Mouse (Mus musculus) stomach, embryonic 16.5 days (tissue): ENCODE measurements around the gene Kndc1. TPM values are rescaled to one million over a fixed set of nuclear protein-coding genes. Genes with fewer than 3 reads are reported as not detected.

Experiments used
- ATAC-seq: fragments of 200-750 bp; cut with Nextera tagmentation; 2 replicates; pipeline ENCODE4 v1.8.0; 2017; ENCODE audit warnings: moderate number of reproducible peaks, moderate TSS enrichment; ENCODE audit not compliant: insufficient read depth, low FRiP score
- H3K27ac ChIP-seq: fragments of 300-500 bp; sonication (generic); 2 replicates; pipeline ENCODE4 v1.5.1; 2014; ENCODE audit warnings: low read length
- H3K27me3 ChIP-seq: fragments of 300-500 bp; sonication (generic); 2 replicates; pipeline ENCODE4 v1.6.1; 2014; ENCODE audit warnings: low read length, control low read depth, mixed read lengths; ENCODE audit not compliant: control insufficient read depth, insufficient read depth
- H3K36me3 ChIP-seq: fragments of 300-500 bp; sonication (generic); 2 replicates; pipeline ENCODE4 v1.6.1; 2014; ENCODE audit warnings: low read length; ENCODE audit not compliant: control insufficient read depth, insufficient read depth
- H3K4me1 ChIP-seq: fragments of 300-500 bp; sonication (generic); 2 replicates; pipeline ENCODE4 v1.6.1; 2014; ENCODE audit warnings: low read length, control low read depth, mixed read lengths; ENCODE audit not compliant: control insufficient read depth, insufficient read depth
- H3K4me2 ChIP-seq: fragments of 300-500 bp; sonication (generic); 2 replicates; pipeline ENCODE4 v1.6.1; 2014; ENCODE audit warnings: low read depth, low read length, mixed read lengths
- H3K4me3 ChIP-seq: fragments of 300-500 bp; sonication (generic); replicated peaks from 2 replicates; pipeline ENCODE4 v1.5.1; 2014; ENCODE audit warnings: mild to moderate bottlenecking, low read length
- H3K9ac ChIP-seq: fragments of 300-500 bp; sonication (generic); 2 replicates; pipeline ENCODE4 v1.6.1; 2014; ENCODE audit warnings: low read length
- H3K9me3 ChIP-seq: fragments of 300-500 bp; sonication (generic); replicated peaks from 2 replicates; pipeline ENCODE4 v1.6.1; 2016; ENCODE audit warnings: low read length, control low read depth; ENCODE audit not compliant: control insufficient read depth
- WGBS: fragments of 180-500 bp; shearing (Covaris S2); extraction: QIAGEN DNeasy Blood & Tissue Kit; methylation state at CpG from one replicate; pipeline ENCODE4 v1.1.7; 2014; 5-methylcytosine and 5-hydroxymethylcytosine counted together
- polyA plus RNA-seq: library from polyadenylated mRNA; unstranded; fragments of >200 nt; fragmentation: Nextera tagmentation; extraction: Ambion mirVana; gene quantifications from 2 replicates; pipeline ENCODE4 v1.2.1, GENCODE M21; 2015

The Kndc1 gene
- polyA plus RNA-seq, 1 experiment from 2014 or later = 0.22 TPM

GRCm38 (mm10) chr7:139969348-139970130, 75.0 kb downstream of the Kndc1 start:
- Histone ChIP-seq H3K4me1 (no peaks in the 10 kb centered on the region; the same call in 1 of the 2 replicates), H3K36me3 (no peaks in the 10 kb centered on the region), H3K27me3 (no peaks in the 10 kb centered on the region), H3K27ac (peak overlapping the region; percentile 38; the same call in 1 of the 2 replicates), H3K4me2 (no peak overlapping the region), H3K9ac (no peak overlapping the region), H3K9me3 (no peaks in the 10 kb centered on the region), H3K4me3 (no peak overlapping the region)
- 43% methylated on average over 10 of the region's 10 CpGs for WGBS
- ATAC-seq = no peak

- Histone ChIP-seq H3K9me3 (no peaks in the 10 kb centered on the region), H3K4me1 (no peaks in the 10 kb centered on the region; the same call in 1 of the 2 replicates), H3K27me3 (no peaks in the 10 kb centered on the region), H3K4me2 (no peak overlapping the region), H3K36me3 (no peaks in the 10 kb centered on the region), H3K9ac (no peak overlapping the region; the same call in 1 of the 2 replicates), H3K4me3 (no peak overlapping the region), H3K27ac (peak overlapping the region; percentile 78; the same call in 1 of the 2 replicates)
- WGBS = 71% methylated on average over 10 of the region's 10 CpGs
- ATAC-seq = peak; percentile 26; the same call in 1 of the 2 replicates
These were observed 75.9 kb downstream of the Kndc1 start for GRCm38 (mm10) chr7:139970216-139970919.

- no peak overlapping the region for H3K4me3 ChIP-seq
- H3K4me1 ChIP-seq = no peaks in the 10 kb centered on the region; the same call in 1 of the 2 replicates
- H3K36me3 ChIP-seq = no peaks in the 10 kb centered on the region
- no peak overlapping the region for H3K4me2 ChIP-seq
- ATAC-seq = peak; percentile 26; the same call in 1 of the 2 replicates
- 64% methylated on average over 5 of the region's 5 CpGs for WGBS
- no peaks in the 10 kb centered on the region for H3K9me3 ChIP-seq
- peak overlapping the region; percentile 78 for H3K27ac ChIP-seq
- no peaks in the 10 kb centered on the region for H3K27me3 ChIP-seq
- no peak overlapping the region for H3K9ac ChIP-seq
These were observed 76.5 kb downstream of the Kndc1 start for GRCm38 (mm10) chr7:139970979-139971378.

GRCm38 (mm10) chr7:139971436-139971835, 76.9 kb downstream of the Kndc1 start:
- 45% methylated on average over 6 of the region's 6 CpGs for WGBS

GRCm38 (mm10) chr7:139972923-139973331, 78.4 kb downstream of the Kndc1 start:
- no peaks in the 10 kb centered on the region for H3K27me3 ChIP-seq
- no peaks in the 10 kb centered on the region; the same call in 1 of the 2 replicates for H3K4me1 ChIP-seq
- no peak for ATAC-seq
- H3K9ac ChIP-seq = no peak overlapping the region
- no peaks in the 10 kb centered on the region for H3K9me3 ChIP-seq
- H3K4me2 ChIP-seq = no peak overlapping the region
- H3K4me3 ChIP-seq = no peak overlapping the region
- H3K27ac ChIP-seq = no peak overlapping the region
- no peaks in the 10 kb centered on the region for H3K36me3 ChIP-seq

More at GRCm38 (mm10) chr7:139971436-139971835, 76.9 kb downstream of the Kndc1 start:
- Histone ChIP-seq H3K4me1 (no peaks in the 10 kb centered on the region; the same call in 1 of the 2 replicates), H3K4me2 (no peak overlapping the region), H3K9me3 (no peaks in the 10 kb centered on the region), H3K9ac (0 out of 2 replicates have a peak overlapping the region, but pooled peaks have one; percentile 2), H3K36me3 (no peaks in the 10 kb centered on the region), H3K4me3 (no peak overlapping the region), H3K27me3 (no peaks in the 10 kb centered on the region), H3K27ac (peak overlapping the region; percentile 78)
- ATAC-seq = peak; percentile 41; the same call in 1 of the 2 replicates

- Histone ChIP-seq H3K4me1 (peaks cover 9% of the 10 kb centered on the region), H3K9me3 (no peaks in the 10 kb centered on the region), H3K4me3 (no peak overlapping the region), H3K27me3 (no peaks in the 10 kb centered on the region), H3K36me3 (no peaks in the 10 kb centered on the region), H3K9ac (no peak overlapping the region), H3K4me2 (no peak overlapping the region), H3K27ac (no peak overlapping the region; the same call in 1 of the 2 replicates)
- WGBS = 83% methylated on average over 10 of the region's 10 CpGs
- ATAC-seq = no peak
These were observed 79.8 kb downstream of the Kndc1 start for GRCm38 (mm10) chr7:139974307-139974706.

- Histone ChIP-seq H3K4me3 (no peak overlapping the region), H3K4me2 (no peak overlapping the region), H3K4me1 (peaks cover 10% of the 10 kb centered on the region), H3K36me3 (no peaks in the 10 kb centered on the region), H3K9me3 (no peaks in the 10 kb centered on the region), H3K27ac (no peak overlapping the region), H3K9ac (no peak overlapping the region), H3K27me3 (no peaks in the 10 kb centered on the region)
- no peak for ATAC-seq
- WGBS = 49% methylated on average over 5 of the region's 5 CpGs
These were observed 81.0 kb downstream of the Kndc1 start for GRCm38 (mm10) chr7:139975471-139975870.

- H3K4me3 ChIP-seq = peak within 1 kb of the TSS; percentile 64
- WGBS = 3% methylated on average over 32 of the region's 32 CpGs
- peak within 1 kb of the TSS; percentile 41; the same call in 1 of the 2 replicates for H3K27ac ChIP-seq
- no peaks in the 10 kb centered on the region for H3K27me3 ChIP-seq
- H3K4me1 ChIP-seq = peaks cover 10% of the 10 kb centered on the region; the same call in 1 of the 2 replicates
- H3K36me3 ChIP-seq = no peaks in the 10 kb centered on the region
- H3K9me3 ChIP-seq = no peaks in the 10 kb centered on the region
- peak within 1 kb of the TSS; percentile 82 for H3K4me2 ChIP-seq
- ATAC-seq = peak; percentile 92
- H3K9ac ChIP-seq = peak within 1 kb of the TSS; percentile 73
These were observed 83.9 kb downstream of the Kndc1 start, which contains the start of gene 6430531B16Rik for GRCm38 (mm10) chr7:139978278-139978892. TSS of gene 6430531B16Rik (minus strand) at chr7:139978755.
